Mouse (Mus musculus) heart, postnatal 36 days (tissue): Measurements from ENCODE around the gene Tmem222. TPM values are rescaled to one million over a fixed set of nuclear protein-coding genes. Genes with fewer than 3 reads are reported as not detected.

Source experiments
- DNase-seq, 2 experiments: peaks; one replicate each; pipeline ENCODE4 v3.0.0; 2021 to 2022
- intact Hi-C: fragments of 180-260 bp; cut with DNase I; formaldehyde crosslinking; loops from one replicate; pipeline ENCODE4 v1.15.1; 2025
- total RNA-seq, 2 experiments: library from RNA; stranded (reverse); gene quantifications; 2 replicates each; pipeline ENCODE4 v1.2.3; 2021

The Tmem222 gene
- 10 to 100 TPM; 30.6 to 30.7 TPM for total RNA-seq

GRCm38 (mm10) chr4:133277104-133278026 lies at the start of gene Tmem222:
Gene Tmem222, minus strand, starts transcription at chr4:133277792.
- peak; percentile 95 to 97 for DNase-seq
- intact Hi-C loops, result loop anchor here (2.0 kb wide), 1 partner anchor 61 kb away; no protein-coding TSS in a partner anchor

DNA sequence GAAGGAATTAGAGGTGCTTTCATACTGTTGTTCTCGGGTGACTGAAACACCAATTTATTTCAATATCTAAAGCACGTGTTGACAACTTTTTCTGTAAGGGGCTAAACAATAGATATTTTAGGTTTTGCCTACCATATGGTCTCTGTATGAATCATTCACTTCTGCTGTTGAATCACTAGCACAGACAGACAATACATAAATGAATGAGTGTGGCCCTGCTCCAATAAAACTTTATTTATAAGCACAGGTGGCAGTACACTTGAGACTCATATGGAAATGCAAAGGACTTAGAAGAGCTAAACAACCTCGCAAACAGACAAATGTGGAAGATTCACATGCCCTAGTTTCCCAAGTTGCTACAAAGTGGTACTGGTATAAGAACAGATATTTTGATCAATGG lies 42.1 kb upstream of the Tmem222 start:
- no peak for DNase-seq
- intact Hi-C loops, result no loop called here

- DNase-seq, result no peak
- intact Hi-C loops, result no loop called here
Measured at GRCm38 (mm10) chr4:133315991-133316390, 38.4 kb upstream of the Tmem222 start.

DNA sequence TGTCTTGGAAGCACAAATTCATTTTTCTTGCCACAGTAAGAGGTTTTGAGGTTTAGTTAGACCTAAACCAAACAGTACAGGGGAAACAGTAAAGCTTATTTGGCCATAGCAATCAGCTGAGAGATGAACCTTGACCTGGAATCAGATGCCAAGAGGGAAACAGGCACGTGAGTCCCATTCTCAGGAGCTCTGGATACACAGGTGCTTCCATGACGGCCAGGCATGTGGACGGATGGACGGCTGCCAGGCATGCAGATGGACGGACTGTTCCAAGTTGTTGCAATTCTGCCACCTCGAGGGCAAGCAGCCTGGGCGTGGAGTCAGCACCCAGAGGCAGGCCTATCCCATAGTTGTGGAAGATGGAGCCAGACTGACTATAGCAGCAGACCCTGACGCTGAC lies 37.3 kb upstream of the Tmem222 start:
- intact Hi-C loops, result no loop called here
- peak; percentile 72 to 74 for DNase-seq

GRCm38 (mm10) chr4:133309948-133310347 lies 32.4 kb upstream of the Tmem222 start:
- intact Hi-C loops, result loop anchor here (1.0 kb wide), 3 partner anchors 34 to 141 kb away; no protein-coding TSS in a partner anchor
- DNase-seq, result peak; percentile 88 to 93

GRCm38 (mm10) chr4:133307331-133307730 lies 29.7 kb upstream of the Tmem222 start:
- intact Hi-C loops, result no loop called here
- peak; percentile 61 to 68 for DNase-seq

- intact Hi-C loops, result no loop called here
- no peak for DNase-seq
Measured at GRCm38 (mm10) chr4:133305825-133306224, 28.2 kb upstream of the Tmem222 start.

DNA sequence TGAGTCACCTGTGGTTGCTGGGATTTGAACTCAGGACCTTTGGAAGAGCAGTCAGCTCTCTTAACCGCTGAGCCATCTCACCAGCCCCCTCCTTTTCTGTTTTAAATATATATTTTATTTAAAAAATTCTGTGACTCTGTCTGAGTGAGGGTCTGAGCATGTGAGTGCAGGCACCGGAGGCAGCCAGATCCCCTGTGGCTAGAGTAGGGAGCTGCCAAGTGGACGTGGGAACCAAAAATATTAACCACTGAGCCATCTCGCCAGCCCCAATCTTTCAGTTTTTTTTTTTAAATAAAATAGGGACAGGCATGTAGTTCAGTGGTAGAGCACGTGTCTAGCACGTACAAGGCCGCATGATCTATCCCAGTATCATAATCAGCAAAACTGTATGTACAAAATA lies 27.2 kb upstream of the Tmem222 start:
- intact Hi-C loops, result no loop called here
- no peak for DNase-seq

- intact Hi-C loops, result no loop called here
- DNase-seq, result no peak
Measured at GRCm38 (mm10) chr4:133302668-133303067, 25.1 kb upstream of the Tmem222 start.

DNA sequence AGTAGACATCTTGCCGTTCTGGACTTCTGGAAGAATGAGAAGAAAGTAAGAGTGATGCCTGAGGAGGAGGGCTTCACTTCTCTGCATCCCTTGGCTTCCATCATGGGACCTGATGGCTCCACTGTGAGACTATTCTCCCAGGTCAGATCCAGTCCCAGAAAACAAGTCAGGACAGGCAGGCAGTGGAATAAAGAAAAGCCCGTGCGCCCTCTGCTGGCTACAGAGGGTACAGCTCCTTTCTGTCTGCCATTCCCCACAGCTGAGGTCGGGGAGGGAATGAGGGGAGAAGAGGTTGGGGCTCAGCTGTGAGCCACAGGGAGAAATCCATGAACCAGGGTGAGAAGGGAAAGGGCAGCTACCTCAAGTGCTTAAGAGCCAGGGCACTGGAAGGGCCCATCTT lies 24.2 kb upstream of the Tmem222 start:
- intact Hi-C loops, result no loop called here
- DNase-seq, result peak; percentile 78 to 83

- DNase-seq, result no peak
- intact Hi-C loops, result no loop called here
Measured at GRCm38 (mm10) chr4:133300421-133300820, 22.8 kb upstream of the Tmem222 start.

- intact Hi-C loops, result loop anchor here (2.0 to 5.0 kb wide), 3 partner anchors 47 to 242 kb away; no protein-coding TSS in a partner anchor
- no peak for DNase-seq
Measured at GRCm38 (mm10) chr4:133299701-133300100, 22.1 kb upstream of the Tmem222 start.

DNA sequence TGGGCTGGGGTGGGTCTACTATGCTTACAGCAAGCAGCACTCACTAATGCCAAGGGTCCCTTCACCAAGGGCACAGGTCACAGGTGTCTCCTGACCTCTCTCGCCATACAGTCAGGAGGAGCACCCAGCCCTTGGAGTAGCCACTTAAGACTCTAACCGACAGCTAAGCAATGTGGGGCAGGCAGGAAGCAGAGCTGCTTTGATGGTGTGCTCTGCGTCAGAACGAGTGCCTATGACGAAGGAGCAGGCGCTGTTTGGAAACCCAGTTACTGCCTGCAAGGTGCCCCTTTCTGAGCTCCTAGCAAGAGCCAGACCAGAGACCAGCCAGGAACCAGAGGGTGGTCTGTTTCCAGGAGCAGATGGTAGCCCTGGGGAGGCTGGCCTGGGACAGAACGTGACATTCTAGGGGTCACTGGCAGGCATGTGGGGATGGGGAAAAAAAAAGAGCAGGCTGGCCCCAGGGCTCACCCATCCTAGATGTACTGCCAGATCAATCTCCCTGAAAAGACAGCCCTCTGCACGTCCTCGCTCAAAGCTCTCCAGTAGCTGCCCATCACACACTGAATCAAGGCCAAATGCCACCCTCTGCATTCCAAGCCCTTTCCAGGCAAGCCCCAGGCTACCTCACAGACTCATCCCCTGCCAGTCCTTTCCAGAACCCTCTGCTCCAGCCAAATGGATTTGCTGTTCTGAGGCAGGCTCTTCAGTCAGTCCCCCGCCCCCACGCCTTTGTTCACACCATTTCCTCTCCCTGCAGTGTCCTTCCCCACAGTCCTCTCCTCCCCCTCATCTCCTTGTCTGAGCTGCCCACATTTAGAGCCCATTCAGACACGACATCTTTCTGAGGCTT lies 21.1 kb upstream of the Tmem222 start:
- intact Hi-C loops, result loop anchor here (1.0 to 5.0 kb wide), 4 partner anchors 46 to 241 kb away; no protein-coding TSS in a partner anchor
- no peak for DNase-seq

DNA sequence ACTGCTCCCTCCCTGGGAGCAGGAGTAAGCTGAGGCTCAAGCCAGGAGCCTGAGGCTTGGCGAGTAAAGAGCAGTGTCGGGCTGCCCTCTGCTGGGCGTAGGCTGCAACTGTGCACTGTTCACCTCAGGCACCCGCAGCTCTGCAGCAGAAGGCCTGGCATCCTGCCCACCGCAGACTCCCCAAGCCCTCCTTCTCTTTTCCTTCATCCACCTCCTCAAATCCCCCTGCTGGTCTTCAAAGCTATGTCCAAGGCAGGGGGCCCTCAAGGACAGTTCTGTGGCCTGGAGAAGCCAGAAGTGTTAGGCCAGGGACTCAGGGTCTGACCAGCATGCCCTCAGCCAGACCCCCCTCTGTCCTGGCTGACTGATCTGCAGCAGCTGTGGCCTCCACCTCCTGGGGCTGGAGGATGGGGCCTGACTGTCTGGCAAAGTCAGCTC lies 20.2 kb upstream of the Tmem222 start:
- intact Hi-C loops, result loop anchor here (1.0 to 5.0 kb wide), 6 partner anchors 46 to 353 kb away; no protein-coding TSS in a partner anchor
- DNase-seq, result peak; percentile 79 to 82

- intact Hi-C loops, result loop anchor here (1.0 to 5.0 kb wide), 4 partner anchors 45 to 353 kb away; no protein-coding TSS in a partner anchor
- no peak for DNase-seq
Measured at GRCm38 (mm10) chr4:133297360-133297759, 19.8 kb upstream of the Tmem222 start.

DNA sequence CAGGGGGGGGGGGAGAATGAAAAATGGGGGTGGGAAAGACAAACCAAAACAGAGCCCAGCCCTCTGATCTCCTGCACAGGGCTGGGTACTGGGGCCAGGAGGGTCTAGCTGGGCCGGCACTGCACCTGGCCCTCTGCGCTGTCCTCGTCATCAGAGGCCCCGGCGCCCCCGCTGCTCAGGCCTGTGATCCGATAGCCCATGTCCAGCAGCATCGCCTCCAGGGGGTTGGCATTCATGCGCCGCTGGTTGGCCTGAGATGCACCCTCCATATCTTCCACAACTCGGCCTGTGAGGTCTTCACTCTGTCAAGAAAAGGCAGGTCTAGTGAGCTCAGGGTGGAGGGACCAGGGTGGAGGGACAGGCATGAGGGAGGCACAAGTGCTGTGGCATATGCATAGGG lies 16.5 kb upstream of the Tmem222 start:
- DNase-seq, result no peak
- intact Hi-C loops, result no loop called here

GRCm38 (mm10) chr4:133292901-133293843 lies 15.6 kb upstream of the Tmem222 start:
- intact Hi-C loops, result no loop called here
- DNase-seq, result no peak

DNA sequence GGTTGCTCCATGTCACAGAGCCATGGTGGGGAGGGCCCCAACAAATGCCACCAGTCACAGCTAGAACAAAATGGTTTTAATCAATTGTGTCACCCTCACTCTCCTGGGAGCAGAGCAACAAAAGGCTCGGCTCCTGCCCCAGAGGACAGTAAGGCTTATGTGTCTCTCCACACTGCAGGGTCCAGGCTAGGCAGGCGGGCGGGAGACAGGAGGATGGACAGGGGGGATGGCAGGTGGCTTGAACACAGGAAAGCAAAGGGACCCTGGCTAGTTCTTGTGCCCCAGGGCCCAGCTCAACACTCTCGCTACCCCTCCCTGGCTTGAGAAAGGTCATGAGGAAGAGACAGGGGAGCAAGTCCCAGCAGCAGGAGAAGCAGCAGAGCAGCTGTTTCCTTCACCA lies 14.8 kb upstream of the Tmem222 start:
- intact Hi-C loops, result no loop called here
- no peak for DNase-seq

DNA sequence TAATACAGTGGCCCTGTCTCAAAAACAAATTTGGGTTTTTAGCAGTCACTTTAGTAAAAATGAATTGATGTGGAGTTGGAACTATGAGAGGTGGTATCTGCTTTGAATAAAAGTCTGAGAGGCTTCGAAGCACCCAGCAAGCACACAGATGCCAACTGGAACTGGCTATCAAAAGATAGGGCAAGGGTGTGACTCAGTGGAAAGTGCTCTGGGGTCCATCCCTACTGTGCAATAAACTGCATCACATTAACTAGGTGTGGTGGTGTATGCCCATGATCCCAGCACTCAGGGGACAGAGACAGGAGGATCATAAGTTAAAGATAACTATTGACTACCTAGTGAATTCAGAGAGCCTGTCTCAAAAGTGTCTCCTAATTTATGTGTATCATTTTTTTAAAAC lies 13.7 kb upstream of the Tmem222 start:
- intact Hi-C loops, result no loop called here
- DNase-seq, result no peak
